Mouse (Mus musculus) liver, embryonic 14.5 days (tissue): ENCODE data around the gene Mecom.

Experiments
- CTCF ChIP-seq: IDR thresholded peaks from 2 replicates; pipeline ENCODE4 v1.5.1; 2016; ENCODE audit warnings: antibody characterized with exemption, low read depth, control low read depth
- EP300 ChIP-seq: IDR thresholded peaks from 2 replicates; pipeline ENCODE4 v1.6.1; 2016; ENCODE audit warnings: antibody characterized with exemption, low read depth

GRCm38 (mm10) chr3:30507028-30507575, 40.7 kb downstream of the Mecom start:
- TF ChIP-seq CTCF (no peak), EP300 (no peak)
